Mouse (Mus musculus): ENCODE results near the gene Aanat. TPM values are rescaled to one million over a fixed set of nuclear protein-coding genes. Genes with fewer than 3 reads are reported as not detected.
A peak's percentile ranks its signal among the peaks of the same experiment; 100 is the strongest.
"Not testable (repeated sequence)": the region's sequence is repeated elsewhere in the genome, so short reads cannot be mapped to it uniquely, and the experiment has no call there.

Aanat gene
- polyA plus RNA-seq, 2 experiments from 2014 or later = not detected

- ATAC-seq = no peak
Observed at GRCm38 (mm10) chr11:116575396-116575795, 10.8 kb upstream of the Aanat start.

- ATAC-seq = no peak
Observed at GRCm38 (mm10) chr11:116579280-116579679, 7.0 kb upstream of the Aanat start.

GRCm38 (mm10) chr11:116580031-116580652 lies 6.1 kb upstream of the Aanat start:
- ATAC-seq = no peak

- ATAC-seq = peak; percentile 64
Observed at GRCm38 (mm10) chr11:116580711-116581375, 5.4 kb upstream of the Aanat start.

GRCm38 (mm10) chr11:116581376-116581814 lies 4.8 kb upstream of the Aanat start, which contains the start of gene Ube2o:
TSS of gene Ube2o (minus strand) at chr11:116581447.
- peak; percentile 91 for ATAC-seq

GRCm38 (mm10) chr11:116585682-116586081 lies 550 bp upstream of the Aanat start:
- ATAC-seq = no peak

GRCm38 (mm10) chr11:116586801-116587631 lies 784 bp downstream of the Aanat start:
- peak; percentile 77 for ATAC-seq

GRCm38 (mm10) chr11:116589020-116589531 lies 2.8 kb downstream of the Aanat start:
- no peak for ATAC-seq

- no peak for ATAC-seq
Observed at GRCm38 (mm10) chr11:116589574-116589973, 3.3 kb downstream of the Aanat start.

GRCm38 (mm10) chr11:116591621-116592020 lies 5.4 kb downstream of the Aanat start:
- no peak for ATAC-seq

GRCm38 (mm10) chr11:116592428-116592827 lies 6.2 kb downstream of the Aanat start:
- ATAC-seq = peak; percentile 57

GRCm38 (mm10) chr11:116593345-116593744 lies 7.1 kb downstream of the Aanat start:
- no peak for ATAC-seq

- no peak for ATAC-seq
Observed at GRCm38 (mm10) chr11:116596766-116597165, 10.5 kb downstream of the Aanat start.

- no peak for ATAC-seq
Observed at GRCm38 (mm10) chr11:116598193-116598592, 12.0 kb downstream of the Aanat start.

GRCm38 (mm10) chr11:116599230-116599629 lies 13.0 kb downstream of the Aanat start:
- no peak for ATAC-seq

- no peak for ATAC-seq
Observed at GRCm38 (mm10) chr11:116601166-116601565, 14.9 kb downstream of the Aanat start.

GRCm38 (mm10) chr11:116602043-116602442 lies 15.8 kb downstream of the Aanat start:
- no peak for ATAC-seq

- ATAC-seq = no peak
Observed at GRCm38 (mm10) chr11:116603339-116603738, 17.1 kb downstream of the Aanat start.

- ATAC-seq = no peak
Observed at GRCm38 (mm10) chr11:116604097-116604496, 17.9 kb downstream of the Aanat start.

- ATAC-seq = no peak
Observed at GRCm38 (mm10) chr11:116607717-116608116, 21.5 kb downstream of the Aanat start.

GRCm38 (mm10) chr11:116609965-116610630 lies 23.9 kb downstream of the Aanat start:
- no peak for ATAC-seq

GRCm38 (mm10) chr11:116611168-116611567 lies 24.9 kb downstream of the Aanat start:
- not testable (repeated sequence) for ATAC-seq
